Comparison of ENCODE assay signal across 20 mouse cellular contexts in genomic region chr15:90577402-90577801, GRCm38 (mm10).
"Had no signal": no experiment of that assay in that cellular context is flagged by ENCODE, and none has a peak within 500 bp of the region (broad histone marks: within the 10 kb centered on the region; RNA-seq: fewer than 3 reads in every experiment).

No protein-coding gene starts in this region.

- H3K27me3 ChIP-seq: limb, embryonic 12.5 days; limb, embryonic 13.5 days; limb, embryonic 15.5 days; liver, embryonic 12.5 days; liver, embryonic 13.5 days; liver, embryonic 15.5 days; lung, embryonic 15.5 days; megakaryocyte, embryonic 14.5 days; midbrain, embryonic 12.5 days; midbrain, embryonic 13.5 days; midbrain, embryonic 15.5 days; neural tube, embryonic 12.5 days had no signal

- H3K4me3 ChIP-seq: limb, embryonic 10.5 days; limb, embryonic 12.5 days; limb, embryonic 13.5 days; limb, embryonic 15.5 days; liver, embryonic 12.5 days; liver, embryonic 13.5 days; liver, embryonic 15.5 days; lung, embryonic 15.5 days; megakaryocyte, embryonic 14.5 days; midbrain, embryonic 10.5 days; midbrain, embryonic 12.5 days; midbrain, embryonic 13.5 days; midbrain, embryonic 15.5 days; neural tube, embryonic 12.5 days had no signal

- H3K36me3 ChIP-seq: limb, embryonic 10.5 days; limb, embryonic 12.5 days; limb, embryonic 13.5 days; limb, embryonic 15.5 days; liver, embryonic 12.5 days; liver, embryonic 13.5 days; liver, embryonic 15.5 days; lung, embryonic 15.5 days; midbrain, embryonic 10.5 days; midbrain, embryonic 12.5 days; midbrain, embryonic 13.5 days; midbrain, embryonic 15.5 days; neural tube, embryonic 12.5 days had no signal

- H3K4me2 ChIP-seq: limb, embryonic 12.5 days; limb, embryonic 13.5 days; limb, embryonic 15.5 days; liver, embryonic 11.5 days; liver, embryonic 12.5 days; liver, embryonic 13.5 days; liver, embryonic 15.5 days; lung, embryonic 14.5 days; lung, embryonic 15.5 days; midbrain, embryonic 11.5 days; midbrain, embryonic 12.5 days; midbrain, embryonic 13.5 days; midbrain, embryonic 15.5 days; neural tube, embryonic 12.5 days had no signal

- ATAC-seq: liver, embryonic 12.5 days; liver, postnatal 0 days; lung, postnatal 0 days; midbrain, embryonic 13.5 days; midbrain, embryonic 15.5 days; midbrain, embryonic 16.5 days had no signal
